Mouse (Mus musculus) liver, embryonic 12.5 days (tissue): ENCODE results near the gene Tomm20l. TPM values are rescaled to one million over a fixed set of nuclear protein-coding genes. Genes with fewer than 3 reads are reported as not detected.
"Not testable (repeated sequence)": the region's sequence is repeated elsewhere in the genome, so short reads cannot be mapped to it uniquely, and the experiment has no call there.

Experiments
- ATAC-seq: fragments of 200-750 bp; cut with Nextera tagmentation; 2 replicates; pipeline ENCODE4 v1.8.0; 2017; ENCODE audit warnings: moderate number of reproducible peaks, mild to moderate bottlenecking, moderate library complexity
- H3K27ac ChIP-seq: fragments of 300-500 bp; sonication (generic); 2 replicates; pipeline ENCODE4 v1.5.1; 2016; ENCODE audit warnings: mild to moderate bottlenecking
- H3K27me3 ChIP-seq: fragments of 300-500 bp; sonication (generic); replicated peaks from 2 replicates; pipeline ENCODE4 v1.6.1; 2016; ENCODE audit warnings: mild to moderate bottlenecking, moderate library complexity
- H3K36me3 ChIP-seq: fragments of 300-500 bp; sonication (generic); 2 replicates; pipeline ENCODE4 v1.6.1; 2016; ENCODE audit warnings: mild to moderate bottlenecking, moderate library complexity
- H3K4me1 ChIP-seq: fragments of 300-500 bp; sonication (generic); 2 replicates; pipeline ENCODE4 v1.6.1; 2016
- H3K4me2 ChIP-seq: fragments of 300-500 bp; sonication (generic); 2 replicates; pipeline ENCODE4 v1.6.1; 2016; ENCODE audit warnings: mild to moderate bottlenecking, moderate library complexity
- H3K4me3 ChIP-seq: fragments of 300-500 bp; sonication (generic); 2 replicates; pipeline ENCODE4 v1.5.1; 2016; ENCODE audit warnings: mild to moderate bottlenecking, moderate library complexity
- H3K9ac ChIP-seq: fragments of 300-500 bp; sonication (generic); 2 replicates; pipeline ENCODE4 v1.6.1; 2016; ENCODE audit warnings: mild to moderate bottlenecking, moderate library complexity
- H3K9me3 ChIP-seq: fragments of 300-500 bp; sonication (generic); replicated peaks from 2 replicates; pipeline ENCODE4 v1.6.1; 2016; ENCODE audit warnings: mild to moderate bottlenecking, moderate library complexity
- WGBS: fragments of 180-500 bp; shearing (Covaris S2); methylation state at CpG from one replicate; pipeline ENCODE4 v1.1.7; 2016; ENCODE audit not compliant: insufficient replicate concordance; 5-methylcytosine and 5-hydroxymethylcytosine counted together
- polyA plus RNA-seq: library from polyadenylated mRNA; unstranded; fragments of >200 nt; fragmentation: Nextera tagmentation; extraction: Ambion mirVana; gene quantifications from 2 replicates; pipeline ENCODE4 v1.2.1, GENCODE M21; 2016

Gene Tomm20l
- not detected in 2 replicates for polyA plus RNA-seq

DNA sequence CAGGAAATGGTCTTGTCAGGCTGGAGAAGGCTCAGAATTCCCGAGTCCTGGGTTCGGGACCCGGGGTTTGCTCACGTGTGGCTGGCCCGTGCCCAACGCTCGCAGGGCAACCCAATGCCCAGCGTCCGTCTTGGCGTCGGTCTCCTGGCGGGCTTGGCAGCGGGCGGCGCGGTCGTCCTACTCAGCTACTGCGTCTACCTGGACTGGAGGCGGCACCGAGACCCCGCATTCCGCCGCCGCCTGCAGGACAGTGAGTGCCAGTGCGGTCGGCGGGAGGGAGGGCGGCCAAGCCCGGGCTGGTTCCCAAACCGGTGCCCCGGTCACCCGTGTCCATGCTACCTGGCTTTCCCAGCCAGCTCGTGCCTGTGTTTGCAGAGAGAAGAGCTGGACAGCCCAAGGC is at the start of gene Tomm20l:
Gene Tomm20l, plus strand, starts transcription at position 98 of the 400 bp plus-strand sequence.
- Histone ChIP-seq H3K9ac (no peak within 1 kb of the TSS; the same call in 1 of the 2 replicates), H3K27me3 (0 out of 2 replicates have a peak, but pooled peaks cover 8% of the 10 kb centered on the region), H3K27ac (no peak within 1 kb of the TSS), H3K9me3 (no peaks in the 10 kb centered on the region), H3K4me3 (peak within 1 kb of the TSS; percentile 29), H3K36me3 (no peaks in the 10 kb centered on the region), H3K4me1 (peaks cover 28% of the 10 kb centered on the region), H3K4me2 (peak within 1 kb of the TSS; percentile 67)
- no peak for ATAC-seq
- 12% methylated on average over 33 of the region's 33 CpGs for WGBS

DNA sequence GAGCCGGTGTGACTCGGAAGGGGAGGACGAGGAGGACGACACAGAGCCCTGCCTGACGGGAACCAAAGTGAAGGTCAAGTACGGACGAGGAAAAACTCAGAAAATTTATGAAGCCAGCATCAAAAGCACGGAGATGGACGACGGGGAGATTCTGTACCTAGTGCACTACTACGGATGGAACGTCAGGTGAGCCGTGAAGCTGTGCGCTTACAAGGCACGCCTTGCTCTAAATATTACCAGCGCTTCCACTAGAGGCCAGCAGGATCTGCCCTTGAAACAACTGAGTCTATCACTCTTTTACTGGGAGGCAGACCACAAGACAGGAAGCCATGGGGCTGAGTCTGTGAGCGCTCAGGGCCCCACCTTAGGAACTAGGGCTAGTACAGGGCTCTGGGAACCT is 41.4 kb upstream of the Tomm20l start:
- no peak overlapping the region for H3K4me2 ChIP-seq
- H3K4me1 ChIP-seq, result no peaks in the 10 kb centered on the region
- no peak overlapping the region for H3K4me3 ChIP-seq
- no peak overlapping the region for H3K9ac ChIP-seq
- H3K36me3 ChIP-seq, result peaks cover 91% of the 10 kb centered on the region
- H3K27me3 ChIP-seq, result no peaks in the 10 kb centered on the region
- WGBS, result 87% methylated on average over 17 of the region's 17 CpGs
- no peaks in the 10 kb centered on the region for H3K9me3 ChIP-seq
- H3K27ac ChIP-seq, result no peak overlapping the region
- ATAC-seq, result no peak

DNA sequence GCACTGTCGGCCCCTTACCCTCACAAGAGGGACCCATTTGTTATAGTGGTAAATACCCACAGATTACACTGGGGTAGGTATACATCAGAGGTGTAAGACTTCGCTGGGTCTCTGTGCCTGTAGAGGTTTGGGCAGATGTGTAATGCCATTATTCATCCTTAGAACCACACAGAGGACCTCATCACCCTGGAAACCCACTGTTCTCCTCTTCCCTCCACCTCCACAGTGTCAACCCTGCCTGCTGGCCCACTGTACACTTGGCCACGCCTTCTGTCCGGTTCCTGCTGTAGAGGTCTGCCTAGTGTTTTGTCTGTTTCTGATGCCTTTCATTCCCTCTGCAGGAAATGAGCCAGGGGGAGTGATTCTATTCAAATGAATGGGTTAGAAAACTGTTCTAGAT is 39.2 kb upstream of the Tomm20l start:
- no peak overlapping the region for H3K4me3 ChIP-seq
- H3K27ac ChIP-seq, result no peak overlapping the region
- 87% methylated on average over 4 of the region's 4 CpGs for WGBS
- H3K27me3 ChIP-seq, result no peaks in the 10 kb centered on the region
- H3K4me2 ChIP-seq, result no peak overlapping the region
- ATAC-seq, result no peak
- H3K9ac ChIP-seq, result no peak overlapping the region
- H3K9me3 ChIP-seq, result no peaks in the 10 kb centered on the region
- H3K4me1 ChIP-seq, result no peaks in the 10 kb centered on the region
- H3K36me3 ChIP-seq, result peaks cover 96% of the 10 kb centered on the region

DNA sequence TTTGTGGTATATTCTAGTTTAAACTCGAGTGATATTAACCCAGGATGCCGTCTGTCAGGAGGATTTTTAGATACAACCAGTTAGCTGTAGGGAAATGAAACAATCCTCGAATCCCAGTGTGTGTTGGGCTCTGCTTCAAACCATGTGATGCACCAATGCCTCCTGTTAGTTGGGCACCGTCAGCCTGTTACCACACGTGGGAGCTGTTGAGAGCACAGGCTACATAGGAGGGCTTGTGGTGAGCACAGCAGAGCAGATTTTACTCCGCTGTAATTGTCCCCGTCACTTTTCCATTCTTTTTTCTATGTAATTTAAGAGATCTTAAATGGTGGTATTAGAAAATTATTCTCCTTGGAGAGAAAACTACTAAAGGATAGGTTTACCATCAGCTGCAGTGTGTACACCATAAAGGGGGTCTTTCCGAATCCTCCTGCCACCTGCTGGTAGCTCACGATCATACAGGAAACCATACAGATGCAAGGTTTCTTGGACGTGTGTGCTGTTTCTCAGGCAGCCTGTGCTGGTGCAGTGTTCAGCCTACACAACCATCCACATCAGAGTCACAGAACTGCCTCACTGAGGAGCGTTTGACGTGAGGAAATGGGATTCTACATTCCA is 38.0 kb upstream of the Tomm20l start:
- no peak for ATAC-seq
- no peaks in the 10 kb centered on the region for H3K4me1 ChIP-seq
- 58% methylated on average over 12 of the region's 12 CpGs for WGBS
- no peak overlapping the region for H3K4me3 ChIP-seq
- H3K36me3 ChIP-seq, result peaks cover 84% of the 10 kb centered on the region
- no peaks in the 10 kb centered on the region for H3K27me3 ChIP-seq
- no peak overlapping the region for H3K27ac ChIP-seq
- H3K9me3 ChIP-seq, result no peaks in the 10 kb centered on the region
- no peak overlapping the region for H3K4me2 ChIP-seq
- H3K9ac ChIP-seq, result no peak overlapping the region

DNA sequence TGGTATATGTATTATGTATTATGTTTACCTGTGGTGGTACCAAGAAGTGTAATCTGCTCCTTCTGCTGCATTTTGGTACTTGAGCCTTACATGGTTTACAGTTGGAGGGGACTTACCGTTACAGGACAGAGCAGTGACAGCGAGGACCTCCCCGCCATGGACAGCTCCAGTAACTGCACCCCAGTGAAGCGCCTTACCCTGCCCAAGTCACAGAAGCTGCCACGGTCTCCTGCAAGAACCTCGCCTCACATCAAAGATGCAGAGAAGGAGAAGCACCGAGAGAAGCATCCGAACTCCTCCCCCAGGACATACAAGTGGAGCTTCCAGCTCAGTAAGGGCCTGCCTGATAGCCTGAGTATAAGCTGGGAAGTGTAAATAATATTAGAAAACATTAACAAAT is 24.9 kb upstream of the Tomm20l start:
- 81% methylated on average over 8 of the region's 8 CpGs for WGBS
- no peak for ATAC-seq
- no peaks in the 10 kb centered on the region for H3K27me3 ChIP-seq
- H3K36me3 ChIP-seq, result peaks cover 35% of the 10 kb centered on the region
- H3K9me3 ChIP-seq, result no peaks in the 10 kb centered on the region
- H3K4me1 ChIP-seq, result no peaks in the 10 kb centered on the region
- no peak overlapping the region for H3K27ac ChIP-seq
- H3K4me3 ChIP-seq, result no peak overlapping the region
- no peak overlapping the region for H3K9ac ChIP-seq
- no peak overlapping the region for H3K4me2 ChIP-seq

DNA sequence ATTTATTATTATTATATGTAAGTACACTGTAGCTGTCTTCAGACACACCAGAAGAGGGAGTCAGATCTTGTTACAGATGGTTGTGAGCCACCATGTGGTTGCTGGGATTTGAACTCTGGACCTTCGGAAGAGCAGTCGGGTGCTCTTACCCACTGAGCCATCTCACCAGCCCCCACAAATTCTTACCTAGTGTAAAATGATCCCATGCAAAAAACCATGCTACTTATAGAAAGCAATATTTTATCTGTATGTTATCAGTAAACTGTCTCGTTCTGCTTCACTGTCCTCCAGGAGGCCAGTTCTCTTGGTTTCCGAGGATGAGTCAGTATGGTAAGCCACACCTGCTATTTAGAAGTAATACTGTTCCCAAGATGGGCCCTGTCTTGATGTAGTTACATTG is 7.0 kb upstream of the Tomm20l start:
- not testable (repeated sequence) for H3K4me3 ChIP-seq, H3K36me3 ChIP-seq, H3K27me3 ChIP-seq, H3K9ac ChIP-seq, ATAC-seq, H3K27ac ChIP-seq, H3K9me3 ChIP-seq, H3K4me2 ChIP-seq, H3K4me1 ChIP-seq
- WGBS, result 59% methylated on average over 4 of the region's 4 CpGs

DNA sequence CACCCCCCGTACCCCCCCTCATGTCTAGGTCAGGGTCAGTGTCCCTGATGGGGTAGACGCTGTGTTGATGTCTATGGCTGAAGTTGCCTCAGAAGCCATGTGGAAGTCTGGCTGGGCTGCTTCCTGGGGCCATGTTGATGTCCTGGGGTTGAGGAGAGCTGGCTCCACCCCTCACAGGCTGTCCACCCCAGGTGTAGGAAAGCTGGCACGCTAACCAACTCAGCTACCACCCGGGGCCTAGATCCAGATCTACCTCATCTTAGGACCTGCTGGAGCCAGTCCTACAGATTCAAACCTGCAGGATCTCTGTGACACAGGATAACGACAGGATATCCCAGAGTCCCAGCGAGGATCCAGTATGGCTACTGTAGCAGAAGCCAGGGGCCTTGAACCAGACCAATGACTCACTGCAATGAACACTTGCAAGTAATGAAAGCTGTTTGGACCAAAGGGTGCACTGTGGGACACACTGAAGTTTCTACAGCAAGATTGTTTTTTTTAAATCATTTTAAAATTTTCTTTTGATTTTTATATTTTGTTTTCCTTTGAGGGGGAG is 3.9 kb upstream of the Tomm20l start:
- peaks cover 9% of the 10 kb centered on the region for H3K4me1 ChIP-seq
- WGBS, result 69% methylated on average over 6 of the region's 6 CpGs
- H3K9ac ChIP-seq, result no peak overlapping the region
- ATAC-seq, result no peak
- H3K36me3 ChIP-seq, result no peaks in the 10 kb centered on the region
- no peak overlapping the region for H3K4me3 ChIP-seq
- H3K4me2 ChIP-seq, result no peak overlapping the region
- 0 out of 2 replicates have a peak, but pooled peaks cover 8% of the 10 kb centered on the region for H3K27me3 ChIP-seq
- H3K9me3 ChIP-seq, result no peaks in the 10 kb centered on the region
- H3K27ac ChIP-seq, result no peak overlapping the region

DNA sequence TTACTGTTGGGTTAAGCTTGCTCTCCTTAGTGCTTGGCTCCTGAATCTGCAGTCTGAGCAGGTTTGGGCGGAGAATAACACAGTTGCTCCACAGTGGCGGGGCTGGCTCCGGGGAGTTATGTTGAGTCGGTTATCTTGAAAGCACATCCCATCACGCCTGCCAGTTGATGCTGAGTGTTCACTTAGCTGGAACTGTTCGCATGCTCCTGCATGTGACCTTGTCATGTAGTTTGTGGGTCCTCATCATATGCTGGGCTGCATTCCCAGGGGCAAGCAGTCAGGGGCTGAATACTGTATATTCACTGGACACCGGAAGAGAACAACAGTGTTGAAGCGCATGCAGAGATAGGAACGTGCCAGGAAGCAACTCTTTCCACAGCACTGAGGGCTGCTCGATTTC is 1.8 kb downstream of the Tomm20l start:
- Histone ChIP-seq H3K27me3 (0 out of 2 replicates have a peak, but pooled peaks cover 8% of the 10 kb centered on the region), H3K36me3 (no peaks in the 10 kb centered on the region), H3K4me1 (peaks cover 28% of the 10 kb centered on the region), H3K4me2 (peak overlapping the region; percentile 34; the same call in 1 of the 2 replicates), H3K9me3 (no peaks in the 10 kb centered on the region), H3K4me3 (no peak overlapping the region), H3K9ac (no peak overlapping the region), H3K27ac (no peak overlapping the region)
- peak; percentile 68 for ATAC-seq
- WGBS, result 39% methylated on average over 10 of the region's 10 CpGs

DNA sequence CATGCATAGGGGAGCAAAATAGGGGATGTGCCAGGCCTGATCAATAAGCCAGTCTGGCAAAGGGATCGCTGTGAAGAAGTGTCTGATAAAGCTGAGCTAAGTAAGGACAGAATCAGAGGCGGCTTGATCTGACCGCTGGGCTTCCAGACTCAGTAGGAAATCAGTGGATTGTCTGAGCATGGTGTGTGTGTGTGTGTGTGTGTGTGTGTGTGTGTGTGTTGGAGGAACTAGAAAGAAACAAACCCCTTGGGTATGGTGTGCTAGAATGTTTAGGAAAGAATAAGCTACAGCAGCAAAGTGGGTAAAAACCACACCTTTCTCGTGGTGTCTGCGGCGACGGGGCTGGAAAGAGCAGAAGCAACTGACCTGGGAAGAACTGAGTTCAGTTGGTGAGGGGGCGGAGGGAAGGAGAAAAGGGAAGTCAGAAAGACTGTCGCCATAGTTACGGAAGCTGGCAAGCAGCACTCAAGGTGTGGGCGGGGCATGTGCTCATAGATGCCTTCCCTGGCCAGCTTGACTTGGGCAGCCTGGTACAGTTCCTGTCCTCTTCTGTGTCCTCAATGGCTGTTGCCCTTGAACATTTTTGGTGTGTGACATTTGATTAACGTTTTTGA is 2.6 kb downstream of the Tomm20l start:
- WGBS, result 13% methylated on average over 12 of the region's 12 CpGs
- no peak overlapping the region; the same call in 1 of the 2 replicates for H3K4me3 ChIP-seq
- H3K4me1 ChIP-seq, result peaks cover 28% of the 10 kb centered on the region
- H3K36me3 ChIP-seq, result no peaks in the 10 kb centered on the region
- peak overlapping the region; percentile 34 for H3K4me2 ChIP-seq
- H3K9ac ChIP-seq, result no peak overlapping the region
- no peaks in the 10 kb centered on the region for H3K9me3 ChIP-seq
- peak; percentile 35; the same call in 1 of the 2 replicates for ATAC-seq
- 0 out of 2 replicates have a peak, but pooled peaks cover 8% of the 10 kb centered on the region for H3K27me3 ChIP-seq
- H3K27ac ChIP-seq, result no peak overlapping the region

DNA sequence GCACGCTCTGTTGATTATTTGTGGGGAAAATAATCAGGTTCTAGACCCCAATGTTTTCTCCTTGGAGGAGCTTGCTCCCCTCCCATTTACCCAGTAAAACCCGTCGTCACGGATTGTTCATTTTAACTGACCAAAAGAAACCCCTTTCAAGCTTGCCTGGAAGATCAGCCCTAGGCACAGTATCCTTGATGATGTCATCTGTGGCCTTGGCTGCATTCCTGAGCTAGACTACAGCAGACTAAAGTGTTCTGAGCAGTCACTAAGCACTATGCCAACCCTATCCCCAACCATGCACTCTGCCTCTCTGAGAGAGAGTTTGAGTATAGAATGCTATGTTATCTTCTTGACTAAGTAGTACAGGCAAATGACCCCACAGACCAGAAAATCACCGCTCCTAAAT is 5.2 kb downstream of the Tomm20l start:
- Histone ChIP-seq H3K9ac (no peak overlapping the region), H3K27ac (no peak overlapping the region), H3K4me2 (no peak overlapping the region), H3K36me3 (peaks cover 5% of the 10 kb centered on the region), H3K9me3 (no peaks in the 10 kb centered on the region), H3K27me3 (0 out of 2 replicates have a peak, but pooled peaks cover 5% of the 10 kb centered on the region), H3K4me3 (no peak overlapping the region), H3K4me1 (peaks cover 21% of the 10 kb centered on the region)
- no peak for ATAC-seq
- WGBS, result 77% methylated on average over 5 of the region's 5 CpGs

DNA sequence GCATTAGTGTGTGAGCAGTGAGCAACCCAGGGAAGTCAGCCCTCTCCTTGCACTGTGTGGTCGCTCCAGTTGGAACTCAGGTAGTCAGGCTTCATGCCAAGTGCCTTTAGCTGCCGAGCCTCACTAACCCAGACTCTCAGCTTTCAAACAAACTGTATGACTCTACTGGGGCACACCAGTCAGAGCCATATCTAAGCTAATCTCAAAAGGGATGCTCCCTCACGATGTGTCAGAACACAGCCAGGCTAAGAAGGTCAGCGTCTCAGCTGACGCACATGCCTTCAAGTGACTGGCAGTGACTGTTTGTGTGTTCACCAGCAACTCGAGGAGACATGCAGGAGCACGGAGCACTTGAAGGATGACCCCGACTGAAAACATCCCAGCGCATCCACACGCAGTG is 11.5 kb downstream of the Tomm20l start:
- Histone ChIP-seq H3K4me3 (no peak overlapping the region), H3K9ac (no peak overlapping the region), H3K9me3 (no peaks in the 10 kb centered on the region), H3K27me3 (no peaks in the 10 kb centered on the region), H3K27ac (no peak overlapping the region), H3K4me2 (no peak overlapping the region), H3K36me3 (peaks cover 61% of the 10 kb centered on the region), H3K4me1 (no peaks in the 10 kb centered on the region)
- WGBS, result 75% methylated on average over 10 of the region's 10 CpGs
- ATAC-seq, result no peak

DNA sequence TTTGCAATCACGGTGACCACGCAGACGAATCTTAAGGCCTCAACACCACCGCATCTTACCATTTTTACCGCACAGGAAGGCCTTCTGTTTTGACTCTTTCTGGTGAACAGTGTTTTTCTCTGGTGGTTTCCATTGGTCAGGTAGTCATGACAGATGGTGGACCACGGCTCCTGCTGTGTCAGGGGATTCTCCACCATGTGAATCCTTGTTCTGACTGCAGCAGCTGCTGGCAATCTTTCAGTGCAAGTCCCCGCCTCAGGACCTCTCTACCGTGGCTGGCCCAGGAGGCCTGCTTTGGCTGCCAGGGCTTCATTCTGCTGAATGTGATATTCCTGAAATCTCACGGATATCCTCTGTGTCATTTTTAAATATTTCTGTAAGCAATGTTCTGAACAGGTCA is 12.1 kb downstream of the Tomm20l start:
- Histone ChIP-seq H3K27me3 (no peaks in the 10 kb centered on the region), H3K27ac (no peak overlapping the region), H3K4me3 (no peak overlapping the region), H3K36me3 (peaks cover 67% of the 10 kb centered on the region), H3K9ac (no peak overlapping the region), H3K4me1 (no peaks in the 10 kb centered on the region), H3K4me2 (no peak overlapping the region), H3K9me3 (no peaks in the 10 kb centered on the region)
- ATAC-seq, result no peak
- 83% methylated on average over 9 of the region's 9 CpGs for WGBS
